Mouse (Mus musculus) bone marrow, adult 2 months (tissue): ENCODE measurements at regions not wholly inside any gene's neighbourhood (a gene's known extent, or its start where the extent isn't known, plus 50 kb on each side); places are given as distances from the start of the nearest gene placed in this dataset.

Source experiments
- H3K27ac ChIP-seq: fragments of 200-500 bp; 2 replicates; pipeline ENCODE4 v1.5.1; 2012; ENCODE audit warnings: low read depth, mild to moderate bottlenecking, control low read depth, inconsistent platforms, low read length; ENCODE audit not compliant: control insufficient read depth, poor library complexity, insufficient read depth
- H3K4me1 ChIP-seq: fragments of 200-500 bp; 2 replicates; pipeline ENCODE4 v1.6.1; 2011; ENCODE audit warnings: low read length; ENCODE audit not compliant: control insufficient read depth, insufficient read depth
- H3K4me3 ChIP-seq: fragments of 200-500 bp; replicated peaks from 2 replicates; pipeline ENCODE3; 2011; ENCODE audit warnings: mild to moderate bottlenecking, low read depth, low read length, control low read depth; ENCODE audit not compliant: control insufficient read depth
- CTCF ChIP-seq: fragments of 200-500 bp; IDR thresholded peaks from 2 replicates; pipeline ENCODE4 v1.5.1; 2011; ENCODE audit warnings: low read length, control low read depth; ENCODE audit not compliant: control insufficient read depth, insufficient read depth
- POLR2A ChIP-seq: fragments of 200-500 bp; IDR thresholded peaks from 2 replicates; pipeline ENCODE4 v1.6.1; 2011; ENCODE audit warnings: low read depth, mild to moderate bottlenecking, control low read depth, low read length, borderline replicate concordance; ENCODE audit not compliant: control insufficient read depth
- WGBS: fragments of 180-500 bp; shearing (Covaris S2); methylation state at CpG from one replicate; pipeline ENCODE4 v1.1.7; 2018; 5-methylcytosine and 5-hydroxymethylcytosine counted together

- Histone ChIP-seq H3K27ac (no peak overlapping the region), H3K4me3 (no peak overlapping the region), H3K4me1 (no peaks in the 10 kb centered on the region)
- 74% methylated on average over 4 of the region's 4 CpGs for whole genome bisulfite sequencing
- TF ChIP-seq CTCF (no peak), POLR2A (no peak)
Measured at GRCm38 (mm10) chr6:117465165-117465564, 296.8 kb downstream of the Cxcl12 start.

DNA sequence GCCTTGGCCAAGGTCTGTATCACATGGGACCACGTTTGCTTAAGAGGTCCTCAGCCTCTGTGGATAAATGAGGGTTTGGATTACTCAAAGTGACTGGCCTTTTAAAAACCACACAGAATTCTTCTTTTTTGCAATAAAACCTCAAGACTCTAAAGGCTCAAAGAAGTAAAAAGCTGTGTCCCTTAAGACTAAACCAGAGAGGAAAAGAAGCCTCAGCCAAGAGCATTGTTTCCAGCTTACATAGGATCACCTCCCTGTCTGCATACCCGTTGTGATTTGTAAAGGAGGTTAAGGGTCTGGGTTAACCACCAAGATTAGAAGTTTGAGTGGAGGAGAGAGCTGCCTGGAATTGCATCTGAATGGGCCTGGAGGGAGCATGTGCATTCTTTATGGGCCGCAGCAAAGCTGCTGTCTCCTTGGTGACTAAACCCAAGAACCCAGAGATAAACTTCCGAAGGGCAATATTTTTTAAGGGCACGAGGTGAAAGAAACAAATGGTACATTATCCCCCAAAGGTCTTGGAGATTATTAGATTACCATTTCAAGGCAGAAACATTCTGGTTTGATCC, 297.4 kb downstream of the Cxcl12 start:
- H3K4me1 ChIP-seq: no peaks in the 10 kb centered on the region
- no peak overlapping the region for H3K27ac ChIP-seq
- 69% methylated on average over 5 of the region's 5 CpGs for WGBS
- TF ChIP-seq CTCF: no peak
- no peak for TF ChIP-seq POLR2A
- no peak overlapping the region for H3K4me3 ChIP-seq

GRCm38 (mm10) chr6:117479376-117479775, 311.0 kb downstream of the Cxcl12 start:
- TF ChIP-seq POLR2A (no peak), CTCF (no peak)
- H3K4me1 ChIP-seq: no peaks in the 10 kb centered on the region
- H3K27ac ChIP-seq: no peak overlapping the region
- WGBS: 65% methylated on average over 2 of the region's 2 CpGs
- H3K4me3 ChIP-seq: no peak overlapping the region

DNA sequence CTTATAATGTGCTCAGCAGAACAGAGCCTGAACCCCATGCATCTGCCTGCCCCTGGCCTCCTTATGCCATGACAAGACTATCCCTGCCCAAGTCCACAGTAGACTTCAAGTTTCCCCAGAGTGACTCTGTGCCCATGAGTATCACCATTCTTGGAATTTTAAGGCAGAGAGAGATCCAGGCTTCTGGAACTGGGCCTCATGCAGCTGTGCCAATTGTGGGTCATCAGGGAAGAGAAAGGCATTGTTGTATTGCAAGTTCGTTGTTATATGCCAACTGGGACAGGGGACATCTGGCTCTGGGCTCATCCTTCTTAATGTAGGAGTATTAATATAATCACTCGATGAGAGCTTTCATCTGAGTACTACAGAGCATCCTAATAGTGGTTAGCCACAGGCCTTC, 312.1 kb downstream of the Cxcl12 start:
- TF ChIP-seq CTCF (no peak), POLR2A (no peak)
- no peaks in the 10 kb centered on the region for H3K4me1 ChIP-seq
- H3K27ac ChIP-seq: no peak overlapping the region
- WGBS: 85% methylated on average over 2 of the region's 2 CpGs
- H3K4me3 ChIP-seq: no peak overlapping the region

GRCm38 (mm10) chr6:117489161-117489560, 320.8 kb downstream of the Cxcl12 start:
- H3K27ac ChIP-seq: no peak overlapping the region
- TF ChIP-seq POLR2A (no peak), CTCF (no peak)
- no peak overlapping the region for H3K4me3 ChIP-seq
- 90% methylated on average over 4 of the region's 4 CpGs for WGBS
- H3K4me1 ChIP-seq: no peaks in the 10 kb centered on the region

DNA sequence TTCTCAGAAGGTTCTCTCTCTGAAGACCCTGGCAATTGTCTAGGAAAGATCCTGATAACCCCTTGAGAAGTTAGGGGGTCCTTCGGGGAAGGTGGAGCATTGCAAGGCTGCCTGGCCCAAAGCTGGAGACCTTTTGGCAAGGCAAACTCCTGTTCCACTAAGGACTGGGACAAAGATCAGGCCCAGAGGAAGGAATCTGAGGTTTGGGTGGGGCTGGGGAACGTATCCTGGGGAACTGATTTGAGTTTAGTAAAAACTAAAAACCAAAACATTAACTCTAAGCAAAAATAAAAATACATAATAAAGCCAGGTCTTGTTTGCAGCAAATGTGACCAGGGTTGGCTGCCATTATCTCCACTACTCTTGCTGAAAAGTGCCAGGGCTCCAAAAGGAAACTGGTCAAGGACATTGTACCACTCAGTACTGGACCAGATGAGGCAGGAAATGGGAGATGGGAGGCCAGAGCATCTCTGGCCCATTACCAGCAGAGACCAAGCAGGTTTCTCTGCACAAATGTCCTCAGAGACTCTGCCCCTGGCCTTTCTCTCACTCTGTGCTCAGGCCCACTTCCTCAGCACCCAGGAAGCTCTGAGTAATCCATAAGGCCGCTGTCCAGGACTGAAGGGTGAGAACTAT, 321.5 kb downstream of the Cxcl12 start:
- Histone ChIP-seq H3K4me1 (no peaks in the 10 kb centered on the region), H3K4me3 (no peak overlapping the region), H3K27ac (no peak overlapping the region)
- 69% methylated on average over 3 of the region's 3 CpGs for WGBS
- TF ChIP-seq POLR2A (no peak), CTCF (no peak)

GRCm38 (mm10) chr6:117494971-117495370, 326.6 kb downstream of the Cxcl12 start:
- Histone ChIP-seq H3K4me3 (no peak overlapping the region), H3K4me1 (no peaks in the 10 kb centered on the region), H3K27ac (no peak overlapping the region)
- WGBS: 88% methylated on average over 1 of the region's 1 CpGs
- TF ChIP-seq CTCF (no peak), POLR2A (no peak)

GRCm38 (mm10) chr6:117497337-117497736, 329.0 kb downstream of the Cxcl12 start:
- no peak overlapping the region for H3K27ac ChIP-seq
- no peak overlapping the region for H3K4me3 ChIP-seq
- WGBS: 26% methylated on average over 5 of the region's 5 CpGs
- H3K4me1 ChIP-seq: no peaks in the 10 kb centered on the region
- TF ChIP-seq CTCF (no peak), POLR2A (no peak)
